9 mouse cellular contexts compared by ENCODE assay signal in the genomic region with DNA sequence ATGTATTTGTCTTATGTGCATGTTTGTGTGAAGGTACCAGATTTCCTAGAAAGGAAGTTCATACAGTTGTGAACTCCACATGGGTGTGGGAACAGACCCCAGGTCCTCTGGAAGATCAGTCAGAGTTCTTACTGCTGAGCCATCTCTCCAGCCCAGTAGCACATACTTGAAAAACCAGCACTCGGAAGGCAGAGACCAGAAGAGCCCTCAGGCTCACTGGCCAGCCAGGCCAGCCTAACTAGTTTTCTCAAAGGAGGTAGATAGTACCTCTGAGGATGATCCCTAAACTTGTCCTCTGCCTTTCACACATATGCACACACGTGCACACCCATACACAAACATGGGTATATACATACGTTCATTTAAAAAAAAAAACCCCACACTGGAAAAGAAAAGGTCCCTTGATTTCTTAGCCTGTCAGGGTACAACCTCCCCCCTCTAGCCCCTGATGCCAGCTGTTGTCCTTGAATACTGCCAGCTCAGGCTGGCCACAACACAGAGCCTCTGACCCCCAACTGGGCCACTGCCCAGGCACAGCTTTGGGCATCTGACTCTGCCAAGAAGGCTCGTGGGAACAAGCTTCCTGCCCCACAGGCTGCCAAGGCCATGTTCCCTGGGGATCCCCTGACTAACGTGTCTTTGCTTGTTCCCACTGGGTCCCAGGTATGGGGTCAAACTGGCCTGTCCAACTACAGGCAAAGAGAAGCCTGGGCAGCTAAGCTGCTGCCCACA. TPM values are rescaled to one million over a fixed set of nuclear protein-coding genes. Genes with fewer than 3 reads are reported as not detected.
A peak's percentile ranks its signal among the peaks of the same experiment; 100 is the strongest.
DNase-seq lines count a peak whose midpoint lies in the region; ATAC-seq and TF ChIP-seq lines count a peak whose summit lies in the region.
"Had no signal": no experiment of that assay in that cellular context is flagged by ENCODE, and none has a peak within 500 bp of the region (broad histone marks: within the 10 kb centered on the region; RNA-seq: fewer than 3 reads in every experiment).

No protein-coding gene starts in this region.

- no peak for TF ChIP-seq CTCF in liver, adult 2 months (IDR thresholded peaks at IDR 0.05; ENCODE audit: low read depth, low read length)

- no peak overlapping the region for H3K4me3 ChIP-seq in liver, adult 2 months (ENCODE audit: insufficient read depth, low read depth, low read length)
- H3K4me3 ChIP-seq in liver, embryonic 12.5 days, result no peak overlapping the region
- no peak overlapping the region for H3K4me3 ChIP-seq in brown adipose tissue, adult 24 weeks (ENCODE audit: insufficient read depth, low read depth, low read length)
- H3K4me3 ChIP-seq in forebrain, embryonic 10.5 days, result no peak overlapping the region
- H3K4me3 ChIP-seq: embryonic facial prominence, embryonic 12.5 days had no signal

- H3K27ac ChIP-seq in liver, adult 2 months (replicated peaks; ENCODE audit: insufficient read depth, low read depth, low read length), result no peak overlapping the region
- no peak overlapping the region for H3K27ac ChIP-seq in liver, embryonic 12.5 days
- H3K27ac ChIP-seq in brown adipose tissue, adult 24 weeks (replicated peaks; ENCODE audit: low read depth, low read length), result peak overlapping the region; percentile 78
- no peak overlapping the region for H3K27ac ChIP-seq in forebrain, embryonic 10.5 days
- H3K27ac ChIP-seq: embryonic facial prominence, embryonic 12.5 days had no signal

- no peaks in the 10 kb centered on the region for H3K4me1 ChIP-seq in liver, adult 2 months (ENCODE audit: control insufficient read depth, insufficient read depth, low read length)
- peaks cover 32% of the 10 kb centered on the region for H3K4me1 ChIP-seq in liver, embryonic 12.5 days
- peaks cover 19% of the 10 kb centered on the region for H3K4me1 ChIP-seq in brown adipose tissue, adult 24 weeks (ENCODE audit: control insufficient read depth, insufficient read depth, insufficient read length, low read length)
- no peaks in the 10 kb centered on the region for H3K4me1 ChIP-seq in forebrain, embryonic 10.5 days
- H3K4me1 ChIP-seq: embryonic facial prominence, embryonic 12.5 days had no signal

- no peaks in the 10 kb centered on the region for H3K9me3 ChIP-seq in liver, embryonic 12.5 days (replicated peaks)
- no peaks in the 10 kb centered on the region for H3K9me3 ChIP-seq in forebrain, embryonic 10.5 days
- H3K9me3 ChIP-seq: embryonic facial prominence, embryonic 12.5 days had no signal

- no peak overlapping the region for H3K4me2 ChIP-seq in liver, embryonic 12.5 days
- H3K4me2 ChIP-seq: embryonic facial prominence, embryonic 12.5 days had no signal

- H3K79me2 ChIP-seq in liver, adult 2 months (ENCODE audit: control insufficient read depth, insufficient read depth, low read length), result no peaks in the 10 kb centered on the region

- peak; percentile 48 for DNase-seq in liver, adult 2 months (ENCODE audit: extremely low read depth, low read depth, low spot score)
- peak; percentile 75 to 77 for DNase-seq in heart, adult 9 months (ENCODE audit: low spot score in 2 of 2)
- peak; percentile 58 to 70 for DNase-seq in left cerebral cortex, postnatal 14 days (ENCODE audit: low spot score in 2 of 2)
- DNase-seq in spleen, postnatal 36 days (ENCODE audit: low spot score in 2 of 2), result no peak
- no peak for DNase-seq in spleen, adult 12 weeks (ENCODE audit: low spot score)
- DNase-seq in forebrain, embryonic 10.5 days (ENCODE audit: extremely low spot score, low spot score), result no peak

- 58% methylated on average over 5 of the region's 5 CpGs for WGBS in liver, adult 2 months
- WGBS in liver, embryonic 12.5 days (ENCODE audit: insufficient replicate concordance), result 65% methylated on average over 5 of the region's 5 CpGs
- WGBS in forebrain, embryonic 10.5 days, result 82% methylated on average over 5 of the region's 5 CpGs

- no peak for ATAC-seq in liver, embryonic 12.5 days

- no peaks in the 10 kb centered on the region for H3K27me3 ChIP-seq in liver, adult 2 months (ENCODE audit: control insufficient read depth, insufficient read depth, low read length)
- 0 out of 2 replicates have a peak, but pooled peaks cover 3% of the 10 kb centered on the region for H3K27me3 ChIP-seq in liver, embryonic 12.5 days (replicated peaks)
- no peaks in the 10 kb centered on the region for H3K27me3 ChIP-seq in forebrain, embryonic 10.5 days (ENCODE audit: poor library complexity, severe bottlenecking)
- H3K27me3 ChIP-seq: embryonic facial prominence, embryonic 12.5 days had no signal

- no peak overlapping the region for H3K9ac ChIP-seq in liver, adult 2 months (ENCODE audit: low read depth, low read length)
- H3K9ac ChIP-seq in liver, embryonic 12.5 days, result no peak overlapping the region
- H3K9ac ChIP-seq: embryonic facial prominence, embryonic 12.5 days had no signal

- no peak for TF ChIP-seq POLR2A in liver, adult 2 months (IDR thresholded peaks at IDR 0.05; ENCODE audit: extremely low read depth, insufficient read depth, low read length)

- intact Hi-C loops in left cerebral cortex, postnatal 14 days (cut with DNase I), result no loop called here

- no peaks in the 10 kb centered on the region for H3K36me3 ChIP-seq in liver, adult 2 months (ENCODE audit: control insufficient read depth, insufficient read depth, low read length)
- no peaks in the 10 kb centered on the region for H3K36me3 ChIP-seq in liver, embryonic 12.5 days
- no peaks in the 10 kb centered on the region for H3K36me3 ChIP-seq in forebrain, embryonic 10.5 days (replicated peaks)
- H3K36me3 ChIP-seq: embryonic facial prominence, embryonic 12.5 days had no signal

RNA-seq across cellular contexts. Expression of a gene that starts 21.5 kb away (rescaled TPM):
- 0.09 and 0.13 TPM in 2 replicates for total RNA-seq in liver, adult 2 months (2014; rRNA removed)
- polyA plus RNA-seq in liver, adult 2 months (2012; rRNA removed), result 0.07 and 0.09 TPM in 2 replicates
- polyA plus RNA-seq in liver, embryonic 12.5 days (2016; fragmentation: Nextera tagmentation; extraction: Ambion mirVana), result 0.12 and 0.13 TPM in 2 replicates
- 1.1 and 4.9 TPM in 2 replicates for polyA plus RNA-seq in brown adipose tissue, adult 24 weeks (2012; ENCODE audit: insufficient read depth, insufficient read length, missing spikeins)
- total RNA-seq in left cerebral cortex, postnatal 14 days (2021), result 1 to 10 TPM; 3.5 to 4.0 TPM
- polyA plus RNA-seq in forebrain, embryonic 10.5 days (2016; fragmentation: Nextera tagmentation; extraction: Ambion mirVana), result 1.2 and 1.7 TPM in 2 replicates

RNA-seq across cellular contexts. Expression of a gene that starts 25.8 kb away (rescaled TPM):
- 14.8 and 21.1 TPM in 2 replicates for total RNA-seq in liver, adult 2 months (2014; rRNA removed)
- polyA plus RNA-seq in liver, adult 2 months (2012; rRNA removed), result 5.9 and 7.6 TPM in 2 replicates
- polyA plus RNA-seq in liver, embryonic 12.5 days (2016; fragmentation: Nextera tagmentation; extraction: Ambion mirVana), result 2.1 and 2.4 TPM in 2 replicates
- polyA plus RNA-seq in brown adipose tissue, adult 24 weeks (2012; ENCODE audit: insufficient read depth, insufficient read length, missing spikeins), result 0.88 and 1.7 TPM in 2 replicates
- 1 to 10 TPM; 4.7 to 6.2 TPM for total RNA-seq in left cerebral cortex, postnatal 14 days (2021)
- 4.2 and 4.8 TPM in 2 replicates for polyA plus RNA-seq in forebrain, embryonic 10.5 days (2016; fragmentation: Nextera tagmentation; extraction: Ambion mirVana)

RNA-seq across cellular contexts. Expression of a gene that starts 44.0 kb away (rescaled TPM):
- total RNA-seq in liver, adult 2 months (2014; rRNA removed), result 0.55 and 0.67 TPM in 2 replicates
- 0.34 TPM in 2 replicates for polyA plus RNA-seq in liver, adult 2 months (2012; rRNA removed)
- 0.89 and 1.3 TPM in 2 replicates for polyA plus RNA-seq in liver, embryonic 12.5 days (2016; fragmentation: Nextera tagmentation; extraction: Ambion mirVana)
- polyA plus RNA-seq in brown adipose tissue, adult 24 weeks (2012; ENCODE audit: insufficient read depth, insufficient read length, missing spikeins), result not detected in 2 replicates
- under 1 TPM; 0.40 to 0.51 TPM for total RNA-seq in left cerebral cortex, postnatal 14 days (2021)
- 1.7 and 1.9 TPM in 2 replicates for polyA plus RNA-seq in forebrain, embryonic 10.5 days (2016; fragmentation: Nextera tagmentation; extraction: Ambion mirVana)

RNA-seq across cellular contexts. Expression of a gene that starts 51.8 kb away (rescaled TPM):
- total RNA-seq in liver, adult 2 months (2014; rRNA removed), result 41.2 and 45.1 TPM in 2 replicates
- 21.3 and 25.7 TPM in 2 replicates for polyA plus RNA-seq in liver, adult 2 months (2012; rRNA removed)
- polyA plus RNA-seq in liver, embryonic 12.5 days (2016; fragmentation: Nextera tagmentation; extraction: Ambion mirVana), result 83.0 and 84.9 TPM in 2 replicates
- polyA plus RNA-seq in brown adipose tissue, adult 24 weeks (2012; ENCODE audit: insufficient read depth, insufficient read length, missing spikeins), result 101 and 120 TPM in 2 replicates
- 100 to 1,000 TPM; 100 to 107 TPM for total RNA-seq in left cerebral cortex, postnatal 14 days (2021)
- 126 and 131 TPM in 2 replicates for polyA plus RNA-seq in forebrain, embryonic 10.5 days (2016; fragmentation: Nextera tagmentation; extraction: Ambion mirVana)

RNA-seq across cellular contexts. Expression of a gene that starts 52.1 kb away (rescaled TPM):
- total RNA-seq in liver, adult 2 months (2014; rRNA removed), result 179 and 183 TPM in 2 replicates
- 56.9 and 60.6 TPM in 2 replicates for polyA plus RNA-seq in liver, adult 2 months (2012; rRNA removed)
- 995 and 1,050 TPM in 2 replicates for polyA plus RNA-seq in liver, embryonic 12.5 days (2016; fragmentation: Nextera tagmentation; extraction: Ambion mirVana)
- 120 and 144 TPM in 2 replicates for polyA plus RNA-seq in brown adipose tissue, adult 24 weeks (2012; ENCODE audit: insufficient read depth, insufficient read length, missing spikeins)
- 100 to 1,000 TPM; 234 to 241 TPM for total RNA-seq in left cerebral cortex, postnatal 14 days (2021)
- 1,010 and 1,015 TPM in 2 replicates for polyA plus RNA-seq in forebrain, embryonic 10.5 days (2016; fragmentation: Nextera tagmentation; extraction: Ambion mirVana)

Comparison
In these comparisons a context has a peak if more than half of its experiments do, and no peak if none do; other contexts are left out.
1. DNase-seq: peak in liver, adult 2 months (single experiment), heart, adult 9 months (2 of 2) and left cerebral cortex, postnatal 14 days (2 of 2); none in spleen, postnatal 36 days (0 of 2), spleen, adult 12 weeks (single experiment) and forebrain, embryonic 10.5 days (single experiment).